Mouse (Mus musculus): ENCODE data around the gene Tpst2. TPM values are rescaled to one million over a fixed set of nuclear protein-coding genes. Genes with fewer than 3 reads are reported as not detected.

The Tpst2 gene
- polyA plus RNA-seq, 1 experiment from 2014 or later: 34.5 TPM

- Histone ChIP-seq H3K4me3 (replicated peaks) (no peak overlapping the region), H3K27me3 (no peaks in the 10 kb centered on the region), H3K4me1 (replicated peaks) (peaks cover 98% of the 10 kb centered on the region), H3K9me3 (replicated peaks) (no peaks in the 10 kb centered on the region), H3K4me2 (peak overlapping the region; percentile 37), H3K9ac (no peak overlapping the region), H3K27ac (replicated peaks) (peak overlapping the region; percentile 66), H3K36me3 (replicated peaks) (peaks cover 3% of the 10 kb centered on the region)
- 46% methylated on average over 6 of the region's 6 CpGs for WGBS (ENCODE audit: insufficient replicate concordance)
- no peak for ATAC-seq (ENCODE audit: insufficient read depth)
Measured at GRCm38 (mm10) chr5:112282123-112282779, 5.8 kb downstream of the Tpst2 start.

- Histone ChIP-seq H3K27ac (replicated peaks) (peak overlapping the region; percentile 66), H3K9me3 (replicated peaks) (no peaks in the 10 kb centered on the region), H3K36me3 (replicated peaks) (peaks cover 3% of the 10 kb centered on the region), H3K4me2 (peak overlapping the region; percentile 37), H3K4me3 (replicated peaks) (no peak overlapping the region), H3K4me1 (replicated peaks) (peaks cover 98% of the 10 kb centered on the region), H3K9ac (no peak overlapping the region), H3K27me3 (no peaks in the 10 kb centered on the region)
- no peak for ATAC-seq (ENCODE audit: insufficient read depth)
- WGBS (ENCODE audit: insufficient replicate concordance): 27% methylated on average over 9 of the region's 9 CpGs
Measured at GRCm38 (mm10) chr5:112282780-112283482, 6.4 kb downstream of the Tpst2 start.

GRCm38 (mm10) chr5:112283543-112284202, 7.2 kb downstream of the Tpst2 start:
- Histone ChIP-seq H3K4me2 (peak overlapping the region; percentile 37), H3K9ac (no peak overlapping the region), H3K9me3 (replicated peaks) (no peaks in the 10 kb centered on the region), H3K4me3 (replicated peaks) (no peak overlapping the region), H3K27me3 (no peaks in the 10 kb centered on the region), H3K27ac (replicated peaks) (peak overlapping the region; percentile 66), H3K4me1 (replicated peaks) (peaks cover 98% of the 10 kb centered on the region), H3K36me3 (replicated peaks) (peaks cover 3% of the 10 kb centered on the region)
- peak; percentile 13; the same call in 1 of the 2 replicates for ATAC-seq (ENCODE audit: insufficient read depth)
- 11% methylated on average over 10 of the region's 10 CpGs for WGBS (ENCODE audit: insufficient replicate concordance)

- peak overlapping the region; percentile 11 for H3K4me2 ChIP-seq
Measured at GRCm38 (mm10) chr5:112284203-112284582, 7.7 kb downstream of the Tpst2 start.

GRCm38 (mm10) chr5:112285548-112286085, 9.1 kb downstream of the Tpst2 start:
- Histone ChIP-seq H3K9me3 (replicated peaks) (no peaks in the 10 kb centered on the region), H3K36me3 (replicated peaks) (peaks cover 3% of the 10 kb centered on the region), H3K4me1 (replicated peaks) (peaks cover 97% of the 10 kb centered on the region), H3K4me2 (no peak overlapping the region), H3K9ac (no peak overlapping the region), H3K27ac (replicated peaks) (no peak overlapping the region), H3K4me3 (replicated peaks) (no peak overlapping the region), H3K27me3 (no peaks in the 10 kb centered on the region)
- WGBS (ENCODE audit: insufficient replicate concordance): 64% methylated on average over 7 of the region's 7 CpGs
- no peak for ATAC-seq (ENCODE audit: insufficient read depth)

More at GRCm38 (mm10) chr5:112284203-112284582, 7.7 kb downstream of the Tpst2 start:
- peak overlapping the region; percentile 66 for H3K27ac ChIP-seq (replicated peaks)
- H3K36me3 ChIP-seq (replicated peaks): peaks cover 3% of the 10 kb centered on the region
- no peak overlapping the region for H3K9ac ChIP-seq
- ATAC-seq (ENCODE audit: insufficient read depth): no peak
- WGBS (ENCODE audit: insufficient replicate concordance): 15% methylated on average over 7 of the region's 7 CpGs
- no peak overlapping the region for H3K4me3 ChIP-seq (replicated peaks)
- H3K27me3 ChIP-seq: no peaks in the 10 kb centered on the region
- H3K9me3 ChIP-seq (replicated peaks): no peaks in the 10 kb centered on the region
- H3K4me1 ChIP-seq (replicated peaks): peaks cover 97% of the 10 kb centered on the region

- peaks cover 3% of the 10 kb centered on the region for H3K36me3 ChIP-seq (replicated peaks)
- H3K9me3 ChIP-seq (replicated peaks): no peaks in the 10 kb centered on the region
- H3K27ac ChIP-seq (replicated peaks): peak overlapping the region; percentile 61
- no peaks in the 10 kb centered on the region for H3K27me3 ChIP-seq
- 0 out of 2 replicates have a peak overlapping the region, but pooled peaks have one; percentile 25 for H3K4me2 ChIP-seq
- H3K9ac ChIP-seq: no peak overlapping the region
- WGBS (ENCODE audit: insufficient replicate concordance): 15% methylated on average over 2 of the region's 2 CpGs
- H3K4me1 ChIP-seq (replicated peaks): peaks cover 96% of the 10 kb centered on the region
- no peak for ATAC-seq (ENCODE audit: insufficient read depth)
- H3K4me3 ChIP-seq (replicated peaks): no peak overlapping the region
Measured at GRCm38 (mm10) chr5:112286608-112286983, 10.1 kb downstream of the Tpst2 start.

GRCm38 (mm10) chr5:112286984-112287641, 10.6 kb downstream of the Tpst2 start:
- ATAC-seq (ENCODE audit: insufficient read depth): no peak; the same call in 1 of the 2 replicates
- Histone ChIP-seq H3K9me3 (replicated peaks) (no peaks in the 10 kb centered on the region), H3K4me2 (peak overlapping the region; percentile 25; the same call in 1 of the 2 replicates), H3K36me3 (replicated peaks) (peaks cover 3% of the 10 kb centered on the region), H3K9ac (no peak overlapping the region), H3K4me1 (replicated peaks) (peaks cover 95% of the 10 kb centered on the region), H3K27me3 (no peaks in the 10 kb centered on the region), H3K27ac (replicated peaks) (peak overlapping the region; percentile 61), H3K4me3 (replicated peaks) (no peak overlapping the region)
- 15% methylated on average over 11 of the region's 11 CpGs for WGBS (ENCODE audit: insufficient replicate concordance)

- 56% methylated on average over 2 of the region's 2 CpGs for WGBS (ENCODE audit: insufficient replicate concordance)
- H3K27me3 ChIP-seq: no peaks in the 10 kb centered on the region
- peaks cover 3% of the 10 kb centered on the region for H3K36me3 ChIP-seq (replicated peaks)
- peaks cover 95% of the 10 kb centered on the region for H3K4me1 ChIP-seq (replicated peaks)
- H3K9me3 ChIP-seq (replicated peaks): no peaks in the 10 kb centered on the region
- H3K27ac ChIP-seq (replicated peaks): peak overlapping the region; percentile 61
- H3K4me3 ChIP-seq (replicated peaks): no peak overlapping the region
- 0 out of 2 replicates have a peak overlapping the region, but pooled peaks have one; percentile 25 for H3K4me2 ChIP-seq
- ATAC-seq (ENCODE audit: insufficient read depth): no peak
- no peak overlapping the region for H3K9ac ChIP-seq
Measured at GRCm38 (mm10) chr5:112287652-112288051, 11.2 kb downstream of the Tpst2 start.

GRCm38 (mm10) chr5:112288193-112289141, 12.0 kb downstream of the Tpst2 start:
- Histone ChIP-seq H3K27ac (replicated peaks) (peak overlapping the region; percentile 61; the same call in 1 of the 2 replicates), H3K4me3 (replicated peaks) (no peak overlapping the region), H3K4me1 (replicated peaks) (peaks cover 95% of the 10 kb centered on the region), H3K9ac (no peak overlapping the region), H3K36me3 (replicated peaks) (peaks cover 3% of the 10 kb centered on the region), H3K27me3 (no peaks in the 10 kb centered on the region), H3K9me3 (replicated peaks) (no peaks in the 10 kb centered on the region), H3K4me2 (no peak overlapping the region)
- WGBS (ENCODE audit: insufficient replicate concordance): 66% methylated on average over 9 of the region's 9 CpGs
- no peak for ATAC-seq (ENCODE audit: insufficient read depth)

GRCm38 (mm10) chr5:112289236-112289635, 12.7 kb downstream of the Tpst2 start:
- WGBS (ENCODE audit: insufficient replicate concordance): 64% methylated on average over 8 of the region's 8 CpGs
- ATAC-seq (ENCODE audit: insufficient read depth): no peak
- Histone ChIP-seq H3K36me3 (replicated peaks) (peaks cover 3% of the 10 kb centered on the region), H3K4me2 (no peak overlapping the region), H3K4me3 (replicated peaks) (no peak overlapping the region), H3K27ac (replicated peaks) (no peak overlapping the region), H3K4me1 (replicated peaks) (peaks cover 95% of the 10 kb centered on the region), H3K9ac (no peak overlapping the region), H3K9me3 (replicated peaks) (no peaks in the 10 kb centered on the region), H3K27me3 (no peaks in the 10 kb centered on the region)

Data from liver, embryonic 15.5 days (tissue).